Mouse (Mus musculus) myocyte (in vitro differentiated cells): ENCODE data around the gene Degs1. TPM values are rescaled to one million over a fixed set of nuclear protein-coding genes. Genes with fewer than 3 reads are reported as not detected.

ENCODE experiments used
- H3K27me3 ChIP-seq: one replicate; pipeline ENCODE4 v1.6.1; 2011; ENCODE audit not compliant: control insufficient read depth, insufficient read depth, insufficient read length
- H3K36me3 ChIP-seq: one replicate; pipeline ENCODE4 v1.6.1; 2011; ENCODE audit not compliant: control insufficient read depth, insufficient read depth
- H3K4me2 ChIP-seq: one replicate; pipeline ENCODE4 v1.6.1; 2011; ENCODE audit warnings: low read depth, control low read depth
- H3K4me3 ChIP-seq: one replicate; pipeline ENCODE4 v1.5.1; 2011; ENCODE audit warnings: mild to moderate bottlenecking, control low read depth, moderate library complexity
- H3K79me2 ChIP-seq: one replicate; pipeline ENCODE4 v1.6.1; 2011; ENCODE audit not compliant: control insufficient read depth, insufficient read depth
- H3ac ChIP-seq: one replicate; pipeline ENCODE4 v1.6.1; 2011; ENCODE audit not compliant: control insufficient read depth, insufficient read length
- CEBPB ChIP-seq: IDR thresholded peaks from 2 replicates; pipeline ENCODE4 v1.6.1; 2011; ENCODE audit warnings: mild to moderate bottlenecking, moderate library complexity; ENCODE audit not compliant: poor library complexity, insufficient read depth, severe bottlenecking
- E2F4 ChIP-seq: IDR thresholded peaks from one replicate; pipeline ENCODE4 v1.6.1; 2011; ENCODE audit warnings: mild to moderate bottlenecking, control low read depth, moderate library complexity; ENCODE audit not compliant: insufficient read depth
- MAX ChIP-seq: IDR thresholded peaks from one replicate; pipeline ENCODE4 v1.6.1; 2011; ENCODE audit warnings: low read depth, mild to moderate bottlenecking, control low read depth
- MYOD1 ChIP-seq, 3 experiments: IDR thresholded peaks; one replicate each; pipeline ENCODE4 v1.6.1; 2011; ENCODE audit warnings: control low read depth in 2 of 3, low read depth in 2 of 3, mild to moderate bottlenecking in 2 of 3, moderate library complexity in 1 of 3; ENCODE audit not compliant: insufficient read length in 2 of 3, control insufficient read depth in 1 of 3
- MYOG ChIP-seq, 3 experiments: IDR thresholded peaks; one replicate each; pipeline ENCODE4 v1.6.1; 2011; ENCODE audit warnings: control low read depth in 2 of 3, low read depth in 2 of 3, mild to moderate bottlenecking in 2 of 3; ENCODE audit not compliant: insufficient read length in 2 of 3, control insufficient read depth in 1 of 3, insufficient read depth in 1 of 3
- POLR2A ChIP-seq: IDR thresholded peaks from one replicate; pipeline ENCODE4 v1.6.1; 2011; ENCODE audit warnings: low read depth, mild to moderate bottlenecking, control low read depth, moderate library complexity; ENCODE audit not compliant: insufficient read length
- POLR2AphosphoS2 ChIP-seq: IDR thresholded peaks from one replicate; pipeline ENCODE4 v1.6.1; 2011; ENCODE audit warnings: low read depth, control low read depth; ENCODE audit not compliant: insufficient read length
- REST ChIP-seq: IDR thresholded peaks from one replicate; pipeline ENCODE4 v1.6.1; 2011; ENCODE audit warnings: mild to moderate bottlenecking, control low read depth, moderate library complexity; ENCODE audit not compliant: insufficient read depth, insufficient read length
- SRF ChIP-seq: IDR thresholded peaks from one replicate; pipeline ENCODE4 v1.6.1; 2011; ENCODE audit warnings: low read depth; ENCODE audit not compliant: control insufficient read depth, insufficient read length
- TCF12 ChIP-seq: IDR thresholded peaks from one replicate; pipeline ENCODE4 v1.6.1; 2011; ENCODE audit warnings: mild to moderate bottlenecking, control low read depth; ENCODE audit not compliant: poor library complexity, insufficient read depth, severe bottlenecking
- TCF3 ChIP-seq: IDR thresholded peaks from one replicate; pipeline ENCODE4 v1.6.1; 2011; ENCODE audit warnings: low read depth, control low read depth; ENCODE audit not compliant: insufficient read length
- USF1 ChIP-seq: IDR thresholded peaks from one replicate; pipeline ENCODE4 v1.6.1; 2011; ENCODE audit warnings: low read depth, mild to moderate bottlenecking, control low read depth, moderate library complexity
- polyA plus RNA-seq: library from polyadenylated mRNA; unstranded; fragments of >200 nt; fragmentation: generic; extraction: Trizol; gene quantifications from one replicate; pipeline ENCODE4 v1.2.1, GENCODE M21; 2012; ENCODE audit warnings: missing spikeins

Gene Degs1
- polyA plus RNA-seq, 1 experiment: 110 TPM

DNA sequence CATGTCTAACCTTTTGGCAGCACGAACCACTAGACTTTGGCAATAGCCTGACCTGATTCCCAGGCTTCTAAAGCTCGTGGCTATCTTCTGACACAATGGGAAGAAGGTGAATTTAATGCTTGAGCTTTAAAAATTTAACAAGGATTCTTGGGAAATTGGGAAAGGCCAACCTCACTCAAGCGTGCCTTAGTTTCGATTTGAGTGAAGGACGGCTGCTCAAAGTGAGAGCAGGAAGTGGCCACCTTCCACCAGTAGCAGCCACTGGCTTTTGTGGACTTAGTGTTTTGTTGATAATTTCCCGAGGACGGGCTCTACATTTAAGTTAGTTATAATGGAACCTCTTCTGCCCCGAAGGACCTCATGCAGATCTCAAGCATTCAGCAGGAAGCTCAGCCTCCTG is 30.6 kb upstream of the Degs1 start:
- TF ChIP-seq TCF3 (no peak), REST (no peak), MYOD1 (IDR thresholded peaks at IDR 0.05; ENCODE audit: control insufficient read depth in 1 of 3, insufficient read length in 2 of 3, low read depth in 2 of 3) (no peak), TCF12 (no peak), POLR2AphosphoS2 (no peak), CEBPB (no peak), USF1 (no peak), MAX (no peak), MYOG (IDR thresholded peaks at IDR 0.05; ENCODE audit: control insufficient read depth in 1 of 3, insufficient read depth in 1 of 3, insufficient read length in 2 of 3, low read depth in 2 of 3) (no peak), E2F4 (no peak), SRF (no peak), POLR2A (no peak)
- Histone ChIP-seq H3K36me3 (peaks cover 34% of the 10 kb centered on the region), H3K27me3 (no peaks in the 10 kb centered on the region), H3ac (no peak overlapping the region), H3K4me3 (no peak overlapping the region), H3K79me2 (no peaks in the 10 kb centered on the region), H3K4me2 (no peak overlapping the region)

DNA sequence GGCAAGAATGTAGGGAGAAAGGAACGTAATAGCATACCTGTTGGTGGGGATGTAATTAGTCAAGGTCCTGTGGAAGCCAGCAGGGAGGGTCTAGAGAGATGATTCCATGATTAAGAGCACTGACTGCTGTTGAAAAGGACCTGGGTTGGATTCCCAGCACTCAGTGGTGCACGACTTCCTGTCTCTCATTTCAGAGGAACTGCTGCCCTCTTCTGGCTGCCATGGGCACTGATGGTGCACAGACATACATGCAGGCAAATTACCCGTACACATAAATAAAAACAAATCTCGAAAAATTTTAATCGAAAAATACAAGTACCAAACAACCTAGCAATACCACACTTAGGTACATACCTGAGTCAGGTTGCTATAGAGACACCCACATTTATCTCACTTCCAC is 28.8 kb upstream of the Degs1 start:
- H3K27me3 ChIP-seq: no peaks in the 10 kb centered on the region
- no peak for TF ChIP-seq POLR2AphosphoS2
- TF ChIP-seq MYOD1 (IDR thresholded peaks at IDR 0.05; ENCODE audit: control insufficient read depth in 1 of 3, insufficient read length in 2 of 3, low read depth in 2 of 3): no peak
- TF ChIP-seq E2F4: no peak
- no peak for TF ChIP-seq POLR2A
- no peak for TF ChIP-seq REST
- TF ChIP-seq SRF: no peak
- no peak for TF ChIP-seq USF1
- H3ac ChIP-seq: no peak overlapping the region
- no peak overlapping the region for H3K4me3 ChIP-seq
- no peak overlapping the region for H3K4me2 ChIP-seq
- H3K36me3 ChIP-seq: peaks cover 17% of the 10 kb centered on the region
- H3K79me2 ChIP-seq: no peaks in the 10 kb centered on the region

DNA sequence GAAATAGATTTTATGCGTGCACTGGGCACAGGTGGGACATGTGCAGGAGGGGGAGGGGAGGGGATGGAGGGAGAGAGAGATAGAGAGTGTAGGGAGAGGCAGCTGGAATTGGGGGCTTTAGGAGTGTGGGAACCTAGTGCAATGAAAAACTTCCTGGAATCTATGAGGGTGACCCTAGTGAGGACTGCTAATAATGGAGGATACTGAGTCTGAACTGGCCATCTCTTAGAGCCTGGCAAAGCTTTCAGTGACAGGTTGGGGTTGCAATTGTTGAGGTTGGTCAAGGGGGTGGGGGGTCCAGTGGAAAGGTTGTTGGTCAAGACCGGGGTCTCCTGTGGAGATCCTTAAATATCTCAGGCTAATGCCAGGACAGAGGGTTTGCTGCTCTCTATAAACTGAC is 27.7 kb upstream of the Degs1 start:
- TF ChIP-seq TCF3 (no peak), E2F4 (no peak), SRF (no peak), MYOG (IDR thresholded peaks at IDR 0.05; ENCODE audit: control insufficient read depth in 1 of 3, insufficient read depth in 1 of 3, insufficient read length in 2 of 3, low read depth in 2 of 3) (no peak), USF1 (no peak), CEBPB (no peak), MAX (no peak), POLR2AphosphoS2 (no peak), MYOD1 (IDR thresholded peaks at IDR 0.05; ENCODE audit: control insufficient read depth in 1 of 3, insufficient read length in 2 of 3, low read depth in 2 of 3) (no peak), REST (no peak)
- peaks cover 8% of the 10 kb centered on the region for H3K36me3 ChIP-seq
- no peak overlapping the region for H3ac ChIP-seq
- H3K27me3 ChIP-seq: no peaks in the 10 kb centered on the region
- no peaks in the 10 kb centered on the region for H3K79me2 ChIP-seq
- H3K4me3 ChIP-seq: no peak overlapping the region
- H3K4me2 ChIP-seq: no peak overlapping the region

DNA sequence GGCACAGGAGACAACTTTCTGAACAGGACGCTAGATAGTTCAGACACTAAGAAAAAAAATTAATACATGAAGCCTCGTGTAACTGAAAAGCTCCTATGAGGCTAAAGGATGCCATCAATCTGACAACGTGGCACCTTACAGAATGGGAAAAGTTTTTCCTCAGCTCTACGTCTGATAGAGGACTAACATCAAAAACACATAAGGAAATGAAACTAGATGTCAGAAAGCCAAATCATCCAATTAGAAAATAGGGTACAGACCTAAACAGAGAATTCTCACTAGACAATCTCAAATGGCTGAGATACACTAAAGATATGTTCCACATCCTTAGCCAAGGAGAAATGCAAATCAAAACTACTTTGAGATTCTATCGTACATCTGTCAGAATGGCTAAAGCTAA is 26.8 kb upstream of the Degs1 start:
- TF ChIP-seq USF1 (no peak), POLR2A (no peak), TCF3 (no peak), POLR2AphosphoS2 (no peak), E2F4 (no peak), MYOG (IDR thresholded peaks at IDR 0.05; ENCODE audit: control insufficient read depth in 1 of 3, insufficient read depth in 1 of 3, insufficient read length in 2 of 3, low read depth in 2 of 3) (no peak), SRF (no peak), TCF12 (no peak), CEBPB (no peak)
- no peaks in the 10 kb centered on the region for H3K36me3 ChIP-seq
- H3K4me3 ChIP-seq: no peak overlapping the region
- H3ac ChIP-seq: no peak overlapping the region
- no peaks in the 10 kb centered on the region for H3K79me2 ChIP-seq
- H3K27me3 ChIP-seq: no peaks in the 10 kb centered on the region
- H3K4me2 ChIP-seq: no peak overlapping the region

DNA sequence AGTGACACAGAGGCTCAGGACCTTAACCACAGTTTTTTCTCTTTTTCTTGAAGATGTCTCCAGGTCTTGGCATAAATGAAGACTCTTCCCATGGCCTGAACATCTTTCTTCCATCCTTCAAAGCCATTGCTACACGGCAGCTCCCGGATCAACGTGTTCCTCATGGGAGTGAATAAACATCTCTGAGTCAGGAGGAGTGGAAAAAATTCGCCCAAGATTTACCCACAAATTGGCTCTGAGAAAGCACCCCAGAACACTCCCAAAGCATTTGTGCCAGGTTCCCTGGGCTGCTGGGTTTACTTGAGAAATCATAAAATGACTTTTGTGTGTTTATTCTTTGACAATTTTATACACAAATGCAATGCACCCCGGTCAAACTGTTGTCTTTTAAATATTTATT is 20.3 kb upstream of the Degs1 start:
- no peak overlapping the region for H3ac ChIP-seq
- H3K27me3 ChIP-seq: no peaks in the 10 kb centered on the region
- no peaks in the 10 kb centered on the region for H3K79me2 ChIP-seq
- TF ChIP-seq CEBPB (no peak), TCF3 (no peak), POLR2A (no peak), MYOG (IDR thresholded peaks at IDR 0.05; ENCODE audit: control insufficient read depth in 1 of 3, insufficient read depth in 1 of 3, insufficient read length in 2 of 3, low read depth in 2 of 3) (no peak), SRF (no peak), REST (no peak), USF1 (no peak), E2F4 (no peak)
- no peak overlapping the region for H3K4me2 ChIP-seq
- H3K4me3 ChIP-seq: no peak overlapping the region
- H3K36me3 ChIP-seq: no peaks in the 10 kb centered on the region
